In the genomic region with DNA sequence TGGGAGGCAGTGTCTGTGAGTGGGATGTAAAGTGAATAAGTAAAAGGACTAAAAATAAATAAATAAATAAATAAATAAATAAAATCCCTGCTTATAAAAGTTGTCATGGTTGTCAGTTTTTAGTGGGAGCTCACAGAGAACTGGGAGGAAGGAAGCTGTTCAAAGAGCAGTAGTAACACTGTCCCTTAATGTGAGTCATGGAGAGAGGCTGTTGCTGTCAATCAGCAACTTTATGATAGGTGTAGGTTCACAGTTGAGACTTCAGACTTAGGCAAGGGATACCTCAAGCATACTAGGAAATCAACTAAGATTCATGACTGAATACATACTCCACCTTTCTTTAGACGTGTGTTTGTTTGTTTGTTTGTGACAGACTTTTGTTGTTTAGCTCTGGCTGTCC, we compare ENCODE assay signal across 22 mouse cellular contexts. TPM values are rescaled to one million over a fixed set of nuclear protein-coding genes. Genes with fewer than 3 reads are reported as not detected.
DNase-seq lines count a peak whose midpoint lies in the region; ATAC-seq and TF ChIP-seq lines count a peak whose summit lies in the region.
"Had no signal": no experiment of that assay in that cellular context is flagged by ENCODE, and none has a peak within 500 bp of the region (broad histone marks: within the 10 kb centered on the region; RNA-seq: fewer than 3 reads in every experiment).

No protein-coding gene starts in this region.

- H3K79me2 ChIP-seq in C2C12 (ENCODE audit: control insufficient read depth, insufficient read depth) (no peaks in the 10 kb centered on the region), myocyte (ENCODE audit: control insufficient read depth, insufficient read depth) (no peaks in the 10 kb centered on the region)

- no peak for TF ChIP-seq POLR2A in myocyte (IDR thresholded peaks at IDR 0.05; ENCODE audit: insufficient read length, low read depth)

- H3ac ChIP-seq in C2C12 (ENCODE audit: control insufficient read depth, insufficient read length, low read depth) (no peak overlapping the region), myocyte (ENCODE audit: control insufficient read depth, insufficient read length) (no peak overlapping the region)

- no peak overlapping the region for H3K4me2 ChIP-seq in myocyte (ENCODE audit: low read depth)

- H3K27me3 ChIP-seq in C2C12 (ENCODE audit: control insufficient read depth, insufficient read depth, insufficient read length) (no peaks in the 10 kb centered on the region), myocyte (ENCODE audit: control insufficient read depth, insufficient read depth, insufficient read length) (no peaks in the 10 kb centered on the region)
- H3K27me3 ChIP-seq: CH12.LX, Patski had no signal

- H3K36me3 ChIP-seq in C2C12 (ENCODE audit: control insufficient read depth, insufficient read depth) (no peaks in the 10 kb centered on the region), myocyte (ENCODE audit: control insufficient read depth, insufficient read depth) (no peaks in the 10 kb centered on the region)
- H3K36me3 ChIP-seq: G1E had no signal

- no peak for DNase-seq in adrenal gland, adult 18-20 months (ENCODE audit: low spot score in 2 of 2)
- DNase-seq: adrenal gland, adult 2 months; adrenal gland, adult 8-10 months; adrenal gland, postnatal 10 days; adrenal gland, postnatal 14 days; adrenal gland, postnatal 25 days; adrenal gland, postnatal 36 days; B cell, adult 2 months; cerebellum, adult 11 months; cerebellum, adult 11-12 months; cerebellum, adult 18-20 months; cerebellum, adult 2 months; cerebellum, adult 8-10 months had no signal

- H3K79me3 ChIP-seq in C2C12 (ENCODE audit: low read depth), result no peaks in the 10 kb centered on the region

- no peak for ATAC-seq in megakaryocyte, adult 5-6 weeks (ENCODE audit: poor library complexity, severe bottlenecking)
- ATAC-seq: activated CD4-positive, CD25-positive, alpha-beta regulatory T cell, adult 4 months; CD4-positive, CD25-positive, alpha-beta regulatory T cell, adult 4 months; Patski had no signal

- no peak overlapping the region for H3K4me3 ChIP-seq in C2C12 (ENCODE audit: insufficient read depth, poor library complexity, severe bottlenecking)
- no peak overlapping the region for H3K4me3 ChIP-seq in myocyte

- TF ChIP-seq CTCF in C2C12 (IDR thresholded peaks at IDR 0.05; ENCODE audit: control insufficient read depth, insufficient read depth, insufficient read length), result no peak

TF ChIP-seq in C2C12, 6 proteins besides CTCF, POLR2A, EP300 and RAD21:
- TF ChIP-seq CEBPB (IDR thresholded peaks at IDR 0.05; ENCODE audit: low read depth), result no peak
- TF ChIP-seq MYOD1 (IDR thresholded peaks at IDR 0.05; ENCODE audit: control insufficient read depth, insufficient read length, low read depth), result peak; percentile 92

TF ChIP-seq in myocyte, 11 proteins besides CTCF, POLR2A, EP300 and RAD21:
- TF ChIP-seq MYOD1 (IDR thresholded peaks at IDR 0.05; ENCODE audit: control insufficient read depth in 1 of 3, insufficient read length in 2 of 3, low read depth in 2 of 3) (peak in 2 of 3 experiments; percentile 67 to 85), TCF3 (IDR thresholded peaks at IDR 0.05; ENCODE audit: insufficient read length, low read depth) (no peak), MYOG (IDR thresholded peaks at IDR 0.05; ENCODE audit: control insufficient read depth in 1 of 3, insufficient read depth in 1 of 3, insufficient read length in 2 of 3, low read depth in 2 of 3) (no peak), SRF (IDR thresholded peaks at IDR 0.05; ENCODE audit: control insufficient read depth, insufficient read length, low read depth) (no peak), MAX (IDR thresholded peaks at IDR 0.05; ENCODE audit: low read depth) (no peak), E2F4 (IDR thresholded peaks at IDR 0.05; ENCODE audit: insufficient read depth) (no peak)

RNA-seq across cellular contexts. Expression of a gene that starts 45.4 kb away (rescaled TPM):
- 1.1 TPM for polyA plus RNA-seq in C2C12 (2012; fragmentation: generic; extraction: Trizol)
- polyA plus RNA-seq in myocyte (2012; fragmentation: generic; extraction: Trizol), result 0.88 TPM
- total RNA-seq in adrenal gland, adult 18-20 months (2021), result 10 to 100 TPM in 1 of 2 experiments, 1 to 10 TPM in 1; 6.7 to 11.0 TPM
- total RNA-seq in megakaryocyte, adult 5-6 weeks (2015), result 0.16 TPM in 1 of 2 replicates, not detected in the other
- not detected in 2 replicates for total RNA-seq in megakaryocyte, adult 5-6 weeks (2017)
- total RNA-seq: G1E, MEL had no signal
- polyA plus RNA-seq: CD4-positive, CD25-positive, alpha-beta regulatory T cell, adult 4 months; G1E had no signal

Comparison
In these comparisons a context has a peak if more than half of its experiments do, and no peak if none do; other contexts are left out.
1. RNA of a gene that starts 45.4 kb away (total RNA-seq): 6.7 to 11.0 TPM in adrenal gland, adult 18-20 months; 0.16 TPM in megakaryocyte, adult 5-6 weeks; every median in the first group is over 4 times any median in the second.